Mouse (Mus musculus) neural tube, embryonic 15.5 days (tissue): Measurements from ENCODE around the gene 1110065P20Rik. TPM values are rescaled to one million over a fixed set of nuclear protein-coding genes. Genes with fewer than 3 reads are reported as not detected.

Source experiments
- ATAC-seq: fragments of 200-750 bp; cut with Nextera tagmentation; 2 replicates; pipeline ENCODE4 v1.8.0; 2017; ENCODE audit warnings: mild to moderate bottlenecking, moderate TSS enrichment, moderate library complexity; ENCODE audit not compliant: low FRiP score
- H3K27ac ChIP-seq: fragments of 300-500 bp; sonication (generic); replicated peaks from 2 replicates; pipeline ENCODE4 v1.5.1; 2015; ENCODE audit warnings: mild to moderate bottlenecking, inconsistent platforms
- H3K27me3 ChIP-seq: fragments of 300-500 bp; sonication (generic); replicated peaks from 2 replicates; pipeline ENCODE4 v1.6.1; 2015; ENCODE audit warnings: inconsistent platforms
- H3K36me3 ChIP-seq: fragments of 300-500 bp; sonication (generic); 2 replicates; pipeline ENCODE4 v1.6.1; 2015; ENCODE audit warnings: inconsistent platforms
- H3K4me1 ChIP-seq: fragments of 300-500 bp; sonication (generic); 2 replicates; pipeline ENCODE4 v1.6.1; 2015; ENCODE audit warnings: inconsistent platforms
- H3K4me2 ChIP-seq: fragments of 300-500 bp; sonication (generic); 2 replicates; pipeline ENCODE4 v1.6.1; 2015; ENCODE audit warnings: inconsistent platforms, mild to moderate bottlenecking, moderate library complexity
- H3K4me3 ChIP-seq: fragments of 300-500 bp; sonication (generic); replicated peaks from 2 replicates; pipeline ENCODE4 v1.5.1; 2015; ENCODE audit warnings: mild to moderate bottlenecking, inconsistent platforms
- H3K9ac ChIP-seq: fragments of 300-500 bp; sonication (generic); replicated peaks from 2 replicates; pipeline ENCODE4 v1.6.1; 2015; ENCODE audit warnings: mild to moderate bottlenecking, inconsistent platforms
- H3K9me3 ChIP-seq: fragments of 300-500 bp; sonication (generic); replicated peaks from 2 replicates; pipeline ENCODE4 v1.6.1; 2016; ENCODE audit warnings: inconsistent platforms
- WGBS: fragments of 180-500 bp; shearing (Covaris S2); methylation state at CpG from one replicate; pipeline ENCODE4 v1.1.7; 2015; ENCODE audit warnings: mixed read lengths; 5-methylcytosine and 5-hydroxymethylcytosine counted together
- polyA plus RNA-seq: library from polyadenylated mRNA; unstranded; fragments of >200 nt; fragmentation: Nextera tagmentation; extraction: Ambion mirVana; gene quantifications from 2 replicates; pipeline ENCODE4 v1.2.1, GENCODE M21; 2015

Gene 1110065P20Rik
- polyA plus RNA-seq: 82.5 and 106 TPM in 2 replicates

GRCm38 (mm10) chr4:124850933-124851658, at the start of gene 1110065P20Rik:
Gene 1110065P20Rik (minus strand): TSS chr4:124851196.
- Histone ChIP-seq H3K27ac (peak within 1 kb of the TSS; percentile 98), H3K9me3 (no peaks in the 10 kb centered on the region), H3K4me1 (peaks cover 43% of the 10 kb centered on the region), H3K36me3 (peaks cover 30% of the 10 kb centered on the region), H3K27me3 (no peaks in the 10 kb centered on the region), H3K9ac (peak within 1 kb of the TSS; percentile 77), H3K4me2 (peak within 1 kb of the TSS; percentile 80), H3K4me3 (peak within 1 kb of the TSS; percentile 75)
- WGBS: under 1% methylated on average over 74 of the region's 75 CpGs
- peak; percentile 52 for ATAC-seq

- Histone ChIP-seq H3K36me3 (no peaks in the 10 kb centered on the region), H3K9me3 (no peaks in the 10 kb centered on the region), H3K4me1 (peaks cover 1% of the 10 kb centered on the region; the same call in 1 of the 2 replicates), H3K9ac (no peak overlapping the region), H3K27ac (no peak overlapping the region), H3K27me3 (peaks cover 16% of the 10 kb centered on the region), H3K4me3 (no peak overlapping the region), H3K4me2 (no peak overlapping the region)
- no peak for ATAC-seq
- 71% methylated on average over 5 of the region's 5 CpGs for WGBS
Observed at GRCm38 (mm10) chr4:124899906-124900305, 48.9 kb upstream of the 1110065P20Rik start.

GRCm38 (mm10) chr4:124898428-124898827, 47.4 kb upstream of the 1110065P20Rik start:
- no peak overlapping the region for H3K27ac ChIP-seq
- H3K36me3 ChIP-seq: no peaks in the 10 kb centered on the region
- 21% methylated on average over 10 of the region's 10 CpGs for WGBS
- no peak overlapping the region for H3K4me3 ChIP-seq
- H3K9ac ChIP-seq: no peak overlapping the region
- peaks cover 22% of the 10 kb centered on the region for H3K27me3 ChIP-seq
- H3K9me3 ChIP-seq: no peaks in the 10 kb centered on the region
- H3K4me1 ChIP-seq: peaks cover 14% of the 10 kb centered on the region
- ATAC-seq: no peak
- H3K4me2 ChIP-seq: no peak overlapping the region

GRCm38 (mm10) chr4:124894508-124895428, 43.8 kb upstream of the 1110065P20Rik start:
- H3K36me3 ChIP-seq: no peaks in the 10 kb centered on the region
- H3K27ac ChIP-seq: peak overlapping the region; percentile 58; the same call in 1 of the 2 replicates
- peak overlapping the region; percentile 81 for H3K4me2 ChIP-seq
- peak; percentile 76 for ATAC-seq
- peak overlapping the region; percentile 51 for H3K9ac ChIP-seq
- peaks cover 14% of the 10 kb centered on the region for H3K4me1 ChIP-seq
- WGBS: 1% methylated on average over 82 of the region's 83 CpGs
- peak overlapping the region; percentile 49 for H3K4me3 ChIP-seq
- H3K9me3 ChIP-seq: no peaks in the 10 kb centered on the region
- peaks cover 32% of the 10 kb centered on the region for H3K27me3 ChIP-seq

- WGBS: 24% methylated on average over 6 of the region's 6 CpGs
- H3K27me3 ChIP-seq: peaks cover 32% of the 10 kb centered on the region
Observed at GRCm38 (mm10) chr4:124893769-124894168, 42.8 kb upstream of the 1110065P20Rik start.

GRCm38 (mm10) chr4:124890831-124891230, 39.8 kb upstream of the 1110065P20Rik start:
- Histone ChIP-seq H3K36me3 (no peaks in the 10 kb centered on the region), H3K4me1 (peaks cover 14% of the 10 kb centered on the region), H3K4me3 (no peak overlapping the region), H3K4me2 (no peak overlapping the region), H3K27ac (no peak overlapping the region), H3K9me3 (no peaks in the 10 kb centered on the region), H3K9ac (no peak overlapping the region), H3K27me3 (peaks cover 22% of the 10 kb centered on the region)
- ATAC-seq: no peak
- WGBS: 56% methylated on average over 5 of the region's 5 CpGs

More at GRCm38 (mm10) chr4:124893769-124894168, 42.8 kb upstream of the 1110065P20Rik start:
- Histone ChIP-seq H3K4me2 (peak overlapping the region; percentile 81), H3K9ac (peak overlapping the region; percentile 28; the same call in 1 of the 2 replicates), H3K36me3 (no peaks in the 10 kb centered on the region), H3K4me1 (peaks cover 14% of the 10 kb centered on the region), H3K9me3 (no peaks in the 10 kb centered on the region), H3K4me3 (peak overlapping the region; percentile 49), H3K27ac (no peak overlapping the region)
- ATAC-seq: peak; percentile 22; the same call in 1 of the 2 replicates

GRCm38 (mm10) chr4:124889935-124890334, 38.9 kb upstream of the 1110065P20Rik start:
- Histone ChIP-seq H3K27me3 (peaks cover 23% of the 10 kb centered on the region), H3K9ac (no peak overlapping the region), H3K27ac (no peak overlapping the region), H3K4me3 (no peak overlapping the region), H3K4me1 (peaks cover 13% of the 10 kb centered on the region), H3K36me3 (no peaks in the 10 kb centered on the region), H3K4me2 (no peak overlapping the region), H3K9me3 (no peaks in the 10 kb centered on the region)
- 73% methylated on average over 2 of the region's 2 CpGs for WGBS
- ATAC-seq: no peak

- Histone ChIP-seq H3K27ac (no peak overlapping the region), H3K4me2 (no peak overlapping the region), H3K9me3 (no peaks in the 10 kb centered on the region), H3K9ac (no peak overlapping the region), H3K27me3 (peaks cover 26% of the 10 kb centered on the region), H3K36me3 (no peaks in the 10 kb centered on the region), H3K4me1 (peaks cover 2% of the 10 kb centered on the region; the same call in 1 of the 2 replicates), H3K4me3 (no peak overlapping the region)
- no peak for ATAC-seq
- 73% methylated on average over 7 of the region's 7 CpGs for WGBS
Observed at GRCm38 (mm10) chr4:124888702-124889101, 37.7 kb upstream of the 1110065P20Rik start.

- peak; percentile 28 for ATAC-seq
- under 1% methylated on average over 37 of the region's 37 CpGs for WGBS
- peaks cover 32% of the 10 kb centered on the region for H3K4me1 ChIP-seq
- H3K4me2 ChIP-seq: peak overlapping the region; percentile 72
- H3K27ac ChIP-seq: peak overlapping the region; percentile 79
- no peaks in the 10 kb centered on the region for H3K9me3 ChIP-seq
- peak overlapping the region; percentile 50 for H3K4me3 ChIP-seq
- H3K27me3 ChIP-seq: peaks cover 39% of the 10 kb centered on the region
- no peaks in the 10 kb centered on the region for H3K36me3 ChIP-seq
- peak overlapping the region; percentile 45 for H3K9ac ChIP-seq
Observed at GRCm38 (mm10) chr4:124882151-124882729, 31.2 kb upstream of the 1110065P20Rik start.

GRCm38 (mm10) chr4:124881341-124881908, 30.4 kb upstream of the 1110065P20Rik start:
- peak; percentile 96 for ATAC-seq
- peak overlapping the region; percentile 50 for H3K4me3 ChIP-seq
- WGBS: under 1% methylated on average over 35 of the region's 37 CpGs
- no peaks in the 10 kb centered on the region for H3K36me3 ChIP-seq
- H3K4me1 ChIP-seq: peaks cover 32% of the 10 kb centered on the region
- peak overlapping the region; percentile 45 for H3K9ac ChIP-seq
- H3K27me3 ChIP-seq: peaks cover 39% of the 10 kb centered on the region
- peak overlapping the region; percentile 72 for H3K4me2 ChIP-seq
- no peaks in the 10 kb centered on the region for H3K9me3 ChIP-seq
- peak overlapping the region; percentile 79 for H3K27ac ChIP-seq

- peak within 1 kb of the TSS; percentile 50 for H3K9ac ChIP-seq
- whole genome bisulfite sequencing: 4% methylated on average over 11 of the region's 11 CpGs
- no peaks in the 10 kb centered on the region for H3K36me3 ChIP-seq
- peak within 1 kb of the TSS; percentile 50 for H3K4me3 ChIP-seq
- peaks cover 37% of the 10 kb centered on the region for H3K27me3 ChIP-seq
- H3K9me3 ChIP-seq: no peaks in the 10 kb centered on the region
- ATAC-seq: no peak
- peak within 1 kb of the TSS; percentile 72 for H3K4me2 ChIP-seq
- H3K27ac ChIP-seq: peak within 1 kb of the TSS; percentile 79
- peaks cover 32% of the 10 kb centered on the region for H3K4me1 ChIP-seq
Observed at GRCm38 (mm10) chr4:124880599-124880998, 29.6 kb upstream of the 1110065P20Rik start, which contains the start of gene Epha10. Gene Epha10 (plus strand): TSS chr4:124880899.
